Mouse (Mus musculus): Measurements from ENCODE around the gene Mrpl20.

Gene Mrpl20

DNA sequence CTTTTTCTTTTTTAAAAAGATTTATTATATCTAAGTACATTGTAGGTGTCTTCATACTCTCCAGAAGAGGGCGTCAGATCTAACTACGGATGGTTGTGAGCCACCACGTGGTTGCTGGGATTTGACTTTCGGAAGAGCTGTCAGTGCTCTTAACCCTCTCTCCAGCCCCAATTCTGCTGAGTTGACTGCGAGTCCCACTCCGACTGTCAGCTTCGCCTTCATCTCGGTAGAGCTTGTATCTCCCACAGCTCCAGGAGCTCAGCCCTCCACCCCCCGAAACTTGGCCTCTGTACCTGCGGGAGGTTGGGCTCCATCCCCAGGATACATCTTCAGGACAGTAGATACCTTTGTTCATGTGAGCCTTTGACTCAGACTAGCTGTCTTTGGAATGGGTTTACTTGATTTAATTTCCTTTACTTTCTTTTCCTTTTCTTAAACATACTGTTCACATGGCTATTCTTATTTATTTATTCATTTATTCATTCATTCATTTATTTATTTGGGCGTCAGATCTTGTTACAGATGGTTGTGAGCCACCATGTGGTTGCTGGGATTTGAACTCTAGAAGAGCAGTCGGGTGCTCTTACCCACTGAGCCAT lies at the start of gene Mrpl20:
TSS of gene Mrpl20 (plus strand) at position 138 of the 599 bp plus-strand sequence.
- no peak for DNase-seq

DNA sequence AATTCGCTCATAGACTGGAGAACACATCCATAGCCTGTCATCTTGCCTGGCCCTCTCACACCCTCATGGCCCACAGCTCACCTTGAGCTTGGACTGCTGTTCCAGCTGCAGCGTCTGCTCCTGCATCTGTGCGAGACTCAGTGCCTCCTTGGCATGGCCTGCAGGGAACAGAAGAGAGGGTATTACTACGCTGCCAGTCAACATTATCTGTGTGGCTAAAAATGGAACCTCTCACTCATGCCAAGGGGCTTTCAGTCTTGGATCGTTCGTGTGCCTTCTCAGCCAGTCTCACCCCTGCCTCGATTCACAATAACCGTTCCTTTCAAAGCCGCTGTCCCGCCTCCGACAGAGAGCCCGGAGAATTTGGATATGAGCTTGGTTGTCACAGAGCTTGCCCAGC lies 45.7 kb upstream of the Mrpl20 start:
- no peak for DNase-seq

DNA sequence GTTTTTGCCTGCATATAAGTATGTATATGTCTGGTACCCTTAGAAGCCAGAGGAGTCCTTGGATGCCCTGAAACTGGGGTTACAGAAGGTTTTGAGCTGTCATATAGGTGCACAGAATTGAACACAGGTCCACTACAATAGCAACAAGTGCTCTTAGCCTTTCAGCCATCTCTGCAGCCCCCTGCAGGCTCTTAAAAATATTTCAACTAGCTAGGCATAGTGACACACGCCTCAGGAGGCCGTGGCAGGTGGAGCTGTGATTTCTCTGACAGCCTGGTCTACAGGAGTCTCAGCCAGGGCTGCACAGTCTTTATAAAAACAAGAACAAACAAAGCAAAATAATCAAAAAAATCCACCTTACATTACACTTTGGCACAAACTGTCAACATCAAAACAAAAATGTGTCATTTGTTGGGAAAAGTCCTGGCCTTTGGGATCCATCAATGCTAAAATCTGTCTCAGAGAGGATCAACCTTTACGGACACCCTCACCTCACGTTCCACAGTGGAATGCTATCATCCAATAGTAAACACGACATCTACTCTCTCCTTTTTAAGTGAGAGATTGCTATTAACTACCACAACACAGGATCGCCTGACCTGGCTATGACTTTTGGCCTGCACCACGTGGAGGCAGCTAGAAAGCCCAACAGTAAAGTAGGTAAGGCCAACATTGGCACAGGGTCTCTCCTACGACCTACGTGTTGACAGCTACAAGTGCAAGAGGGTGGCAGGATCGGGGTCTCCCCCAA lies 42.6 kb upstream of the Mrpl20 start:
- no peak for DNase-seq

DNA sequence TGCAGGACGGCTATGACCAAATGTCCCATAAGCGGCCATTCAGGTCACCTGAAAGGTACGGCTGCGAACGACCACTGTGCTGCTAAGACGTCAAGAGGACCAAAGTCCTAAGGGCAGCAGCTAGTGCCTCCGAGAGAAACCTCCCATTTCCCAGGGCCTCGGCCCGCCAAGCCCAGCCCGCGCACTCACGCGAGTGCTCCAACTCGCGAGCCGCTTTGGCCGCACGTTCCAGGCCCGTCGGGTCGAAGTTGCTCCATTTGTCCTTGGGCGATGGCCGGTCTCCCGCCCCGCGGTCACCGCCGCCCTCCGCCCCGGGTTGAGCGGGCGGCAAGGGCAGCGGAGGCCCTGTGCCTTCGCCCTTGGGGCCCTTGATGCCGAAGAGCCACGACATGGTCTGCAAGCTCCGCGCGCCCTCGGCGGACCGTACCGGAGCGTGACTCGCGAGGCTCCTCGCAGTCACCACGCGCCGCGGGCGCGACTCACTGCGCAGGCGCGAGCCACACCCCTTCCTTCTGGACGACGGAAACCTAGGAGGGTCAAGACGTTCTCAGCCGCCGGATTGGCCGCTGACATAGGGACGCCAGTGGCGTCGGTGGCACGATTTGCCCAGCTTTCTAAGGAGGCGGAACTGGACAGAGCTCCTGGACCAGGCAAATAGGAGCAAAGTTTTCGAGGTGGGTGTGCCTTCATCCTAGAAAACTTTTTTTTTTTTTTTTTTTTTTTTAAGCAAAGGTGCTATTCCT lies 41.9 kb upstream of the Mrpl20 start, which contains the start of gene Atad3a:
TSS of gene Atad3a (minus strand) at position 481 of the 743 bp plus-strand sequence.
- peak; percentile 89 to 92 for DNase-seq

DNA sequence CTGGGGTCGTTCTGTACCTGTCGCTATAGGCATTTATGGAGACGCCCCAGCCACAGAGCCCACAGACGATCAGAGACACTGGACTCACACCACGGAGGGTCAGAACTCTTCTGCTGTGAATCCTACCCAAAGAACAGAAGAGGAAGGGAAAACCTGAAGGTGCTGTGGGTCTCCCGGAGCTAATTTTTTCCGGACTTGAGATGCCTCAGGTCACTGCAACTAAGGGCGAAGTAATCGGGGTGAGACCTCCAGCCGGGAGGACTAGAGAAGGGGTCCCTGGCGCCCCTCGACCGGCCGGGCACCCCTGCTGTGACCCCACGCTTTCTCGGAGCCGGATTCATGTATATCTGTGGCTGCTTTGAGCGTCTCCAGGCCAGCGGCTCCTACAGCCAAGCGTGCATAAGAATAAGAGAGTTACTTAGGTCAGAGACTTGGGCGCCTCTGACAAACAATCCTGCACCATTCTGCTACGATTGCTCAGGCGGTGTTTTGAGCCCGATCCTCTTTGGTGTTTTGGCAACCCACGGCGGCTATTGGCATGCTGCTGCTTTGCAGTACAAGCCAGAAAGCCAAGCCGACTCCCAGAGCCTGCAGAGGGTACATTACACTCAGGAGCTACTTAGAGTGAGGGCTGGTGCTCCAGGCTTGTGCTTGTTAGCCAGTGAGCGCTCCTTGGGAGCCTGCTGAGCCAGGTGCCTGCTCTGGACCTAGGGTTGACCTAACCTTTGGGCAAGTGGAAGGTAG lies 41.1 kb upstream of the Mrpl20 start:
- no peak for DNase-seq

DNA sequence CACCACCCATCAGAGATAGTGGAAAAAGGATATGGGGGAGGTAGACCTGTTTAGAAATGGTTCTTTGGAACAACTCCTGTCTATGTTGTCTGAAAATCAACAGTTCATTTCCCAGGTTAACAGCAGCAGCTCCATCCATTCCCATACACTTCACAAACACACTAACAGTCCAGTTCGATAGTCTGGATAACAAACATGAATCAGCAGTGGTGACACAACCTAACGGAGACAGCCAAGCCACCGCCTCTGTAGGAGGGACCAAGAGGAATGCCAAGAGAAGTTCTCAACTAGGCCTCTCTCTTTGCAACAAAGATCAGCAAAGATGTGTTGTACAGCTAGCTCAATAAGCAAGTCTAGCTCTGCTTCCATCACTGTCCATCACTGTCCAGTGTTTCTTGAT lies 40.3 kb upstream of the Mrpl20 start:
- no peak for DNase-seq

DNA sequence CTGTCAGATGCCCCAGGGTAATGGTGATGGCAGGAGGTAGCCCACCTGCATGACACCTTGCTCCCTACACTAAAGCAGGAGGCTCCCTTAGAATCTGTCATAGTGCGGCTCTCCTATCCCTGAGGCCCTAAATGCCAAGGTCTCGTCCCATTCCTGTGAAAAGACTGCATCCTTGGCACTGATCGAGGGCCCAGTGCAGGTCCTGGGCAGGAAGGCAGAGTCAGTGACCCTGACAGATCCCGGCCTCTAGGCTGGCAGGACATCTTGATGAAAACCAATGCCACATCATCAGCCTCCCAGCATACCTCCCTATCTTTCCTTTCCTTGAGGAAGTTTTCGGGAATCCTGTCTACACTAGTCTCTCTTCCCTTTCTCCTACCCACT lies 33.2 kb upstream of the Mrpl20 start:
- DNase-seq, result no peak

DNA sequence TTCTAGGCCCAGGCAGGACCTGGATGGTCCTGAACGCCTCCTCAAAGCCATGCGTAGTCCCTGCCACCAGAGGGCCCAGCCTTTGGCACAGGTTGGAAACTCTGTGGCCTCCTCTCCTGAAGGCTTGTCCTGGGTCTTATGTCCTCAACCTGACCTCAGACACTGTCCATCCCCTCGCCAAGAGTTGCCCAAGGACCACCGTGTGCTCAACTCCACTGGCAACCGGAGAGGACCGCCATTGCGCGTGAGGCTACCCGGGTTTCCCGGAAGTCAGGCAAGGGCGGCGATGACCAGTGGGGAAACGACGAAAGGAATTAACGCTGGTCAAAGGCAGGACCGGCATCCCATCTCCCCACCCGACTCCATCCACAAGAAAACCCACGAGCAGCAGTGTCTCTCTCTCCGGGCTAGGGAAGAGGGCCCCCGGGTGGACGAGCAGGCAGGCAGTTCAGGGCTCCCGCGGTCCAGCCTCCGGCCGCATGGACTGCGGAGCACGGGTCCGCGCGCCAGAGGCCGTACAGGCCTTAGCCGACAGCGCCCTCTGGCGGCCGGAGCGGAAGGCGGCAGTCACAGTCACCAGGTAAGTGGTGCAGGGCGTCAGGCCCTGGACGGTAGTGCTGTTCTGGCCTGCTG lies 32.7 kb upstream of the Mrpl20 start:
- peak; percentile 54 to 60 for DNase-seq

DNA sequence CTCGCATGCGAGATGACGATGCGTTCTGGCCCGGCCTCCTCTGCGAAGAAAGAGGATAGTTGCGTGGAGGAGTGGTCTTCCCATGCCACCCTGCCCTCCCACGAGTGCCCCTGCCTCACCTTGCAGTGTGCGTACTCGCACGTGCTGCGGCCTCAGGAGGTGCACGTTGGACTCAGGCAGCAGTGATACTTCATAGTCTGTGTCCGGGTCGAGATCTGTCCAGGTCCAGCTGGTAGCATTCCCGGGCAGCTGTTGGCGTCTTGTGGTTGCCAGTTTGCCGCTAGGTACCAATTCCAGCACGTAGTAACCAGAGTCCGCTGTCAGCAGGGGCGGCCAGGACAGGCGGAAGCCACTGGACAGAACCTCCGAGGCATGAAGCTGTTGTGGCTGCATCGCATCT lies 32.1 kb upstream of the Mrpl20 start:
- DNase-seq, result no peak

DNA sequence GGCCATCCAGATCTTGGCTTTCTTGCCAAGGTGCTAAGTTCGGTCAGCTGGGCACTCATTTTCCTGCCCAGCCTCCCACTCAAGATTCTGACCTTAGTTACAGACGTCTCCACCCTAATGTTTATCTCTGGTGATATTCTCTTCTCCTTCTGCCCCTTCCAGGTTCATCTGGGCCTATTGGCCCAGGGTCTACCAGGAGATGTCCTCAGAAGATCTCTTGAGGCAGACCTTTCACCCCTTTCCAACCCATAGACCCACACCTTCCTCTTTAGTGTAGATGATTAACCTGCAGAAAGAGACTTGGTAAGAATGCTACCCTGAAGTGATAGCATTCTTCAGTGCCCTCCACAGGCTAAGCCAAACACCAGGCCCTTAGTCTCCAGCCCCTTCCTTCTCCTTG lies 31.0 kb upstream of the Mrpl20 start:
- DNase-seq, result no peak

DNA sequence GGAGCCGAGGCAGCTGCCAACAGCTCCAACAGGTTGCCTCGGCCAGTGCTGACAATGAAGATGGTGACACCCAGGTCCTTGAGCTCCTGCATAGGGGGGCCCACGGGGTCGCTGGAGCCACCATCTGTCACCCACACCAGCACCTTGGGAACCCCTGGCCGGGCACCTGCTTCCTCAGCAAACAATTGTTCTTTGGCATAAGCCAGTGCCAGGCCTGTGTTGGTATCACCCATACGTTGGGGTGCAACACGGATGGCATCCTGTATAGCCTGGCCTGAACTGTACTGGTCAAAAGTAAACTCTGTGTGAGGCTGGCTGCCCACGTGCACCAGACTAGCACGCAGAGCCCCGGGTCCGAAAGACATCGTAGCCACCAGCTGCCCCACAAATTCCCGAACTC lies 29.9 kb upstream of the Mrpl20 start:
- DNase-seq, result no peak

DNA sequence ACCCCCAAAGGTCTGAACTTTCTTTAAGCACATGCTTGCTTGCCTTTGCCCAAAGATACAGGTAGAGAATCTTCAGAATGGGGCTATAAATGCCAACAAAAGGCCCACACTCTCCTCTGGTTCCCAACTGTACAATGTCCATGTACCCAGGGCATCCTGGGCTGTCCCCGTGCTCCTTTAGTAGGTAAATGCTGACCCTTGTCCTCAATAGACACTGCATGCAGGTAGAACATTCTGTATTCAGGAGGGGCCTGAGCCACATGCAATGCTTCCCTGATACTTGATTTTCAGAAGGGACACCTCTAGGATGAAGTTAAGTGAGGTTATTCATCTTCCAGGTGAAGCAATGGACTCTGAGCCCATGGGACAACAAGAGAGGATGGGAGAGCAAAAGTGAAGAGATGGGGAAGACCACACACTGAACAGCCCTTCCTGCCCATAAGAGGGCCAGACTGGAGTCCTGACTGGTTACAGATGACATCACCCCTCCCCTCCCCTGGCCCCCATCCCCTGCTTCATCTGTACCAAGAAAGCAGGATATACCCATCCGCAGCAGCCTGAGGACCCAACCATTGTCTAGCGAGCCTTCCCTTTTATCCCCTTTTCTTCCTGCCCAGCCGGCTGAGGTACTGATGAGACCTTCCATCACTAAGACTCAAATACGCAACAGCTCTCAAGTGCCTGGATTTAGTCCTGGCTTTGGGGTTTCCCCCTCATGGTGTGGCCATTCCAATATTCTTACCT lies 29.2 kb upstream of the Mrpl20 start:
- DNase-seq, result no peak

DNA sequence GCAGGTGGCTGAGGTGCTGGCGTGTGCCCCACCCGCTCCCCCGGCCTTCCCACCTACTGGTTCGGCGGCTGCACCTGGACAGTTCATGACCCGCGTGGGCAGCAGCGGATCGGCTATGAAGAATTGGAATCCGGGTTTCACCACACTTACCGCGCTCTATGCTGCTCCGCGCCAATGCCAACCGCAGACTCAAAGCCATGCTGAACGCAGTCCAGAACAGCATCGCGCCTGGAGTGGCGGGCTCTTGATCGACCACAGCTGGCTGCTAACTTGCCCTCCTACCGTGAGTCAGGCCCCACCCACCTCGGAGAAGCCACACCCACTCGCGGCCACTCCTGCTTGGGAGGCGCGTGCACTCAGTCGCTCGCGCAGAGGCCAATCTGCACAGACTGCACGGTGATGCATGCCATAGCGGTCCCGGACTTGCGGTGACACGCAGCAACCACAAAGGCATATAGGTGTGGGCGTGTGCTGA lies 28.4 kb upstream of the Mrpl20 start, which contains the start of gene Vwa1:
TSS of gene Vwa1 (minus strand) at position 419 of the 475 bp plus-strand sequence.
- DNase-seq, result peak; percentile 70 to 75

DNA sequence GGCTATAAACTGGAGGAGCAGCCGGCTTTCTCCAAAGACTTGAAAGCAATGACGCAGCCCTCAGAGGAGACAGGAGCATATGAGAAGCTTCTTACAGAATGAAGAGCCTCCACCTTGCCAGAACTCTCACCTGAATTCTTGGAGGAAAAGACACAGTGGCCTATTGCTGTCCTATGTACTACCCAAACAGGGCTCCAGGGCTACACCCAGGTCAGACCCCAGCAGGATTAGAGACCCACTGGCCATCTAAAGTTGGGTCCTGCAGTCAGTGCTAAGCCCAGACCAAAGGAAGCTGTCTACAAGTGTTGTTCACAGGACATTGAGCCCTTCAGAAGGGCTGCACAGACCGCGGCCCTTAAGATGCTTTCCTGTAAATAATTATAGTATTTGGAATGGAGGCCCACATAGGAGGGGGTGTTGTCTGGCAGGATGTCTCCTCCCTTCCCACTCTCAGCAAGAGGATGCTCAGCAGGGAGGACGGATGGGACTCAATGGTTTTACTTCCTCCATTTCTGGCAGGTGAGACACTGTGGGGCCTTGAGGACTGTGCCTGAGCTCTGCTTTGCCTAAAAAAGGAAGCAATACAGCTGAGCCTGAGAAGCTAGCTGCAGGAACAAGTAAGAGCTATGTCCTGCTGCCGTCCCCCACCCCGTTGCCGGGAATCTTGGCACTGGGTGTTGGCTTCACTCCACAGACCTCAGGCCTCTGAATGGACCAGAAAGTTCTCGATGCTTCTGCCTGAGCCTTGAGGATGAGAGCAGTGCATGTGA lies 27.5 kb upstream of the Mrpl20 start:
- DNase-seq, result no peak

DNA sequence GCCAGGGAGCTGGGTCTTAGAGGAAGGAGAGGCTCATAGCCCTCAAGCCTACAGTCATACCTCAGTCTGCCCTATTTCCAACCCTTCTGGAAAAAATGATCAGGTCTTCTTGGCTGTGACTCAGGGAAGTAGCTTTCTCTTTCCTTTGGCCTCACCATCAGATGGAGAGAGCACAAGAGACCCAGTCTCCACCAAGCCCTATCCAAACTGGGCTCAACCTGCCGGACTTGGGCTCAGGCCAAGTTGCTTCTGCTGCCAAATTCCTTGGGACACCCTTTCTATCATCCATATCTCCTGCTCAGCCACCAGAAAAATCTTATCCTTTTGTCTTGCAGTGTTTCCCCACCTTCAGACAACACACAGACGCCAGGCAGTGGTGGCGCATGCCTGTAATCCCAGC lies 26.8 kb upstream of the Mrpl20 start:
- DNase-seq, result no peak

DNA sequence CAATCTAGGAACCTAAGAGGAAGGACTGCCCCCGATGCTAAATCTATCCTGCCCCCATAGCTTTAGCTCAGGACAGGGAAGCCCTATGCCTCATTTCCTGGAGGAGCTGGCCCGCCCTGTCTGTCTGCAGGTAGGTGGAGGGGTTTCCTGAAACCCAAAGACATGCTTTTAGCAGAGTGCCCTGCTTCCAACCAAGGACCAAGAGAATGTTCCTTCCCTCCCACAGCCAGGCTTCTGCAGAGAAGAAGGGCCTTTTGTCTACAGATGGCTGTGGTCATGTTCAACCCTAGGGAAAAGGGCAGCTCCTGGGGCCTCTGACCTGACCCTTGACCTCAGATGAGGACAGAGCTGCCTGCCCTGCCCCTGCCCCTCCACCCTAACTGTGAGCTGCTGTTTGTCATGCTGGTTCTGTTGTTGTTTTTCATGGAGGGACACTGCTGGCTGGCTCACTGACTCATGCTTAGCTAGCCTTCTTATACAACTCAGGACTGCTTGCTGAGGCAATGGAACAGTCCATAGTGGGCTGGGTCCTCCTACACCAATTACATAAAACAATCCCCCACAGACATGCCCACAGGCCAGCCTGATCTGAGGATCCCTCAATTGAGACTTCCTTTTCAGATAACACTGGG lies 25.9 kb upstream of the Mrpl20 start:
- DNase-seq, result no peak

DNA sequence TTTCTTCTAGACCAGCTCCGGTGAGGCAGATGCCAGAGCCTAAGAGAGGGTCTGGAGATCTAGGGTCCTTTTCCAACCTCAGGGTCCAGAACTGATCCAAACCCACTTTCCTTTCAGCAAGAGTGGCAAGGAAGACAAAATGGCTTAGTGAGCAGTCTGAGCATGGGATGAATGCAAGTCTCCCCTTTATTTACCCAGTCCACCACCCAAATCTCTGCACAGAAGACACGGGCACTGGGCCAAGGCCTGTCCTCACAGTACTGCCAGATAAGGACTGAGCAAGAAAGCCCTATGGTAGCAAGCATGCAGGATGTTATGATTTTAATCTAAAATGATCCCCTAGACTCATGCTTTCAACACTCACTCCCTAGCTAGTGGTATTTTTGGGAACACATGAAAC lies 24.9 kb upstream of the Mrpl20 start:
- no peak for DNase-seq

DNA sequence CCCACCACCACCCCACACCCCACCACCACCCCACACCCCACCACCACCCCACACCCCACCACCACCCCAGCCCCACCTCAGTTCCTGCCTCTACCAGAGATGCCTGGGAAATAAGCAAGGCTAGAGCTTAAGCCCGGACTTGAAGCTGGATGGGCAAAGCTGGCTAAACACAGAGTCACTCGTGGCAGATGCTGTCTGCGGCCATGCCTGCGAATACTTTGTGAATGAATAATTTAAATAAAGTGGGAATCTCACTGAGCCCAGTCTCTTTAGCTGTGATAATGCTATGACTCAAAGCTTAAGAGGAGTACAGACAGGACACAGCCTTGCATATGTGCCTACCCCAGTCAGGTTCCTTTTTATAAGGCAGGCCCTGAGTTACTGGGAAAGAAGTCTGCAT lies 23.2 kb upstream of the Mrpl20 start:
- DNase-seq, result no peak

DNA sequence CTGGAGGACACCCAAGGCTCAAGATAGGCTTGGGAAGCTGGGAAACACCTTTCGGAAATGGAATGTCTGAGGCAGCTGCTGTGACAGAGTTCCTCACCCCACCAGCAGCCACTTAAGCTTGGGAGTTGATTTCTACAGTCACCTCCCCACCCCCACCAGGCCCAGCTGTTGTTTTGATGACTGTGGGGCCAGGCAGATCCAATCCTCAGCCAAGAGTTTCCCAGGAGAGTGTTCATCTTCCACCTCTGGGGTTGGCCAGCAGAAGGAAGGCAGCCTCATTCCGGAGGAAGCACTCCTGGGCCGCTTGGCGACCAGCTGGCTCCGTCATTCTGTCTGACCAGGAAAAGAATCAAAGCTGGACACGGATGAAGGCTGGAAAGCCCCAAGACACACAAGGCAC lies 21.8 kb upstream of the Mrpl20 start:
- DNase-seq, result no peak

DNA sequence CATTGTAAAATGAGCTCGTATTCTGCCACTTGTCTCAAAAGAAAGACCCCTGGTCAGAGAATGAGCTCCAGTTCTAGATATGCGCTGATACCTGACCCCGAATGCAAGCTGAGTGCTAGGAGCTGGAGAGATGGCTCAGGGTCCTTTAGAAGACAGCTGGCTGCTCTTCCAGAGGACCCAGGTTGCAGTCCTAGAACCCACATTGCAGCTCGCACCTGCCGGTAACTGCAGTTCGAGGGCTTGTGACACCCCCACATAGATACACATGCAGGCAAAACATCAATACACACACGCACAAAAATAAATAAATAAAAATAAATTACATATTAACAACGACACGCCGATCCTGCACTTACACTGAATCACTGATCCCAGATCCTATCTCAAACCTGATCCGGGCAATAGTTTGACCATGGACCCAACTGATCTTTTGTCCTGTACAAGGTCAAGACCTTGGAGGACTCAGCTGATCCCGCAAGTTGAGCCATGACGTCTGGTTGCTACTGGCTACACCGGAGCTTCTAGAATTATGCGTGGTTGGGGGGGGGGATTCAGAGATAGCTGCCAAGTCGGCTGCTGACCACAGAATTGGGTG lies 19.1 kb upstream of the Mrpl20 start:
- no peak for DNase-seq

All from thymus, adult 18-20 months (tissue).